Mouse (Mus musculus) lung, embryonic 16.5 days (tissue): ENCODE results near the gene Cdhr3. TPM values are rescaled to one million over a fixed set of nuclear protein-coding genes. Genes with fewer than 3 reads are reported as not detected.
A peak's percentile ranks its signal among the peaks of the same experiment; 100 is the strongest.

Source experiments
- ATAC-seq: fragments of 200-750 bp; cut with Nextera tagmentation; 2 replicates; pipeline ENCODE4 v1.8.0; 2017; ENCODE audit warnings: low read depth, mild to moderate bottlenecking, moderate library complexity
- H3K27ac ChIP-seq: fragments of 300-500 bp; sonication (generic); 2 replicates; pipeline ENCODE4 v1.5.1; 2014; ENCODE audit warnings: mild to moderate bottlenecking, control low read depth, low read length
- H3K27me3 ChIP-seq: fragments of 300-500 bp; sonication (generic); 2 replicates; pipeline ENCODE4 v1.6.1; 2014; ENCODE audit warnings: low read depth, low read length, mixed read lengths; ENCODE audit not compliant: control insufficient read depth, insufficient read depth
- H3K36me3 ChIP-seq: fragments of 300-500 bp; sonication (generic); 2 replicates; pipeline ENCODE4 v1.6.1; 2014; ENCODE audit warnings: low read length; ENCODE audit not compliant: control insufficient read depth, insufficient read depth
- H3K4me1 ChIP-seq: fragments of 300-500 bp; sonication (generic); replicated peaks from 2 replicates; pipeline ENCODE4 v1.6.1; 2014; ENCODE audit warnings: low read length, mixed read lengths; ENCODE audit not compliant: control insufficient read depth, insufficient read depth
- H3K4me2 ChIP-seq: fragments of 300-500 bp; sonication (generic); 2 replicates; pipeline ENCODE4 v1.6.1; 2014; ENCODE audit warnings: low read depth, low read length, control low read depth
- H3K4me3 ChIP-seq: fragments of 300-500 bp; sonication (generic); 2 replicates; pipeline ENCODE4 v1.5.1; 2014; ENCODE audit warnings: mild to moderate bottlenecking, low read length, control low read depth
- H3K9ac ChIP-seq: fragments of 300-500 bp; sonication (generic); 2 replicates; pipeline ENCODE4 v1.6.1; 2014; ENCODE audit warnings: low read length, control low read depth
- H3K9me3 ChIP-seq: fragments of 300-500 bp; sonication (generic); 2 replicates; pipeline ENCODE4 v1.6.1; 2016; ENCODE audit warnings: low read length; ENCODE audit not compliant: control insufficient read depth
- WGBS: fragments of 180-500 bp; shearing (Covaris S2); extraction: QIAGEN DNeasy Blood & Tissue Kit; methylation state at CpG from one replicate; pipeline ENCODE4 v1.1.7; 2014; 5-methylcytosine and 5-hydroxymethylcytosine counted together
- polyA plus RNA-seq: library from polyadenylated mRNA; unstranded; fragments of >200 nt; fragmentation: Nextera tagmentation; extraction: Ambion mirVana; gene quantifications from 2 replicates; pipeline ENCODE4 v1.2.1, GENCODE M21; 2015

Cdhr3 gene
- polyA plus RNA-seq, 1 experiment from 2014 or later: 1.2 TPM

GRCm38 (mm10) chr12:33053311-33053710 lies 39.4 kb downstream of the Cdhr3 start:
- Histone ChIP-seq H3K36me3 (no peaks in the 10 kb centered on the region), H3K4me3 (no peak overlapping the region), H3K27me3 (no peaks in the 10 kb centered on the region), H3K4me1 (peaks cover 8% of the 10 kb centered on the region), H3K4me2 (no peak overlapping the region), H3K9ac (no peak overlapping the region), H3K9me3 (no peaks in the 10 kb centered on the region), H3K27ac (no peak overlapping the region)
- no peak for ATAC-seq
- WGBS: 71% methylated on average over 9 of the region's 9 CpGs

- H3K9me3 ChIP-seq: 0 out of 2 replicates have a peak, but pooled peaks cover under 1% of the 10 kb centered on the region
- H3K4me3 ChIP-seq: no peak overlapping the region
- no peak overlapping the region for H3K4me2 ChIP-seq
- 79% methylated on average over 3 of the region's 3 CpGs for WGBS
- no peaks in the 10 kb centered on the region for H3K36me3 ChIP-seq
- peaks cover 2% of the 10 kb centered on the region; the same call in 1 of the 2 replicates for H3K4me1 ChIP-seq
- H3K9ac ChIP-seq: no peak overlapping the region
- no peak for ATAC-seq
- no peak overlapping the region for H3K27ac ChIP-seq
- no peaks in the 10 kb centered on the region for H3K27me3 ChIP-seq
Measured at GRCm38 (mm10) chr12:33048391-33048790, 44.3 kb downstream of the Cdhr3 start.

DNA sequence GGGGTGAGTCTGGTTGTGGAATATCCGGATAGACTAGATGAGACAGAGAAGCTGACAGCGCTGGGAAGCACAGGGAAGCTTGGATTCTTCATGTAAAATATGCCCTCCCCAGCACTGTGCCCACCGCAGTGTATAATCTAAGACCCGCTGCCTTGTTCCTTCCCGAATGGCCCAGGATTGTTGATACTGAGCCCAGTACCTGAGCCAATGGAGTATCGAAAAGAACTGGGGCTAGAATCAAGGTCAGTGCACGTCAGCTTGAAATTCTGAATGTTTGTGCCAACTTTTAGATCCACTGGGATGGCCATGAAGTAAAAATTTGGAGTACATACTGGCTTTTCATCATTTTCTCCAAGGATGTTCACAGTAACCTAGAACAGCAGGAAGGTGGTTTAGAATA lies 46.2 kb downstream of the Cdhr3 start:
- H3K4me2 ChIP-seq: no peak overlapping the region
- H3K4me3 ChIP-seq: no peak overlapping the region
- H3K27me3 ChIP-seq: no peaks in the 10 kb centered on the region
- 0 out of 2 replicates have a peak, but pooled peaks cover 2% of the 10 kb centered on the region for H3K9me3 ChIP-seq
- ATAC-seq: no peak
- no peak overlapping the region for H3K27ac ChIP-seq
- 83% methylated on average over 7 of the region's 7 CpGs for WGBS
- H3K36me3 ChIP-seq: no peaks in the 10 kb centered on the region
- H3K4me1 ChIP-seq: peaks cover 2% of the 10 kb centered on the region; the same call in 1 of the 2 replicates
- H3K9ac ChIP-seq: no peak overlapping the region

- Histone ChIP-seq H3K9me3 (0 out of 2 replicates have a peak, but pooled peaks cover 2% of the 10 kb centered on the region), H3K36me3 (no peaks in the 10 kb centered on the region), H3K4me1 (peaks cover 2% of the 10 kb centered on the region; the same call in 1 of the 2 replicates), H3K4me2 (peak overlapping the region; percentile 36; the same call in 1 of the 2 replicates), H3K4me3 (peak overlapping the region; percentile 14; the same call in 1 of the 2 replicates), H3K27me3 (no peaks in the 10 kb centered on the region), H3K27ac (no peak overlapping the region), H3K9ac (peak overlapping the region; percentile 41; the same call in 1 of the 2 replicates)
- peak; percentile 61 for ATAC-seq
- 43% methylated on average over 16 of the region's 16 CpGs for WGBS
Measured at GRCm38 (mm10) chr12:33045533-33046361, 46.9 kb downstream of the Cdhr3 start.

DNA sequence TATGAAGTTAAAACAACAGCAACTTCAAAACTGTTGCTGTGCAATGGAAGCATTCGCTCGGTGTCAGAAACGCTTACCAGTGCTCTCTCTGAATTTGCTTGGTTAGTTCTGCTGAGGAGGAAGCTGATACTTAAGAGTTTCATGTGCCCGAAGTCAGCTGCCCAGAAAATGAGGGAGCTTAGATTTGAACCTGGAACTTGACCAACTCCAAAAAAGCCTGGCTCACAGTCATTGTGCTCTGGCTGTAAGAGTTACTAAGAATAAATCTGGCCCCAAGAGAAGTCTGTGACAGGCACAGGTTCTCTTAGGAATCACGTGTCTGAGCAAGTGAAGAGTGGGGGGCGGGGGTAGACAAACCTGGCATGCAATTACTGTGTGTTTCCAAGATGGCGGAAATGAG lies 51.2 kb downstream of the Cdhr3 start:
- Histone ChIP-seq H3K36me3 (no peaks in the 10 kb centered on the region), H3K27me3 (no peaks in the 10 kb centered on the region), H3K4me2 (no peak overlapping the region), H3K4me1 (peaks cover 2% of the 10 kb centered on the region; the same call in 1 of the 2 replicates), H3K9me3 (0 out of 2 replicates have a peak, but pooled peaks cover 2% of the 10 kb centered on the region), H3K9ac (no peak overlapping the region), H3K4me3 (no peak overlapping the region), H3K27ac (no peak overlapping the region)
- no peak for ATAC-seq
- WGBS: 78% methylated on average over 7 of the region's 7 CpGs

DNA sequence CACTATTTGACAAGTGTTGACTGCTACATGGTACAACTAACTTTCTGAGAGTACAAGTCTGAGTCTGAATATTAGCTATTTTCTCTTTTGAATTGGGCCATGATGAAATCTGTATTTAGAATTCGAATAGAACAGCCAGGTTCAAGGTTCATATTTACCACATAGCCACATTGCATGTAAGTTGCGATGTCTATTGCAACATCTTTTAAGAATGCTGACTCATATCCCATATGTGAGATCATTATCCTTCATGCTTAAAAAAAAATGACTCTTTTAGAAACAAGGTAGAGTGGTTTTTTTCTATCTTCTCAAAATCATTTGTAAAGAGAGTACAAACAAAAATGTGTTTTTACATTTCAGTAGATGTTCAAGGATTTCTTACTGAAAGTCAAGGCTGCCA lies 51.9 kb downstream of the Cdhr3 start:
- Histone ChIP-seq H3K9ac (no peak overlapping the region), H3K4me2 (no peak overlapping the region), H3K4me3 (no peak overlapping the region), H3K4me1 (peaks cover 5% of the 10 kb centered on the region; the same call in 1 of the 2 replicates), H3K9me3 (0 out of 2 replicates have a peak, but pooled peaks cover 2% of the 10 kb centered on the region), H3K27ac (no peak overlapping the region), H3K27me3 (no peaks in the 10 kb centered on the region), H3K36me3 (no peaks in the 10 kb centered on the region)
- WGBS: 73% methylated on average over 2 of the region's 2 CpGs
- ATAC-seq: no peak

DNA sequence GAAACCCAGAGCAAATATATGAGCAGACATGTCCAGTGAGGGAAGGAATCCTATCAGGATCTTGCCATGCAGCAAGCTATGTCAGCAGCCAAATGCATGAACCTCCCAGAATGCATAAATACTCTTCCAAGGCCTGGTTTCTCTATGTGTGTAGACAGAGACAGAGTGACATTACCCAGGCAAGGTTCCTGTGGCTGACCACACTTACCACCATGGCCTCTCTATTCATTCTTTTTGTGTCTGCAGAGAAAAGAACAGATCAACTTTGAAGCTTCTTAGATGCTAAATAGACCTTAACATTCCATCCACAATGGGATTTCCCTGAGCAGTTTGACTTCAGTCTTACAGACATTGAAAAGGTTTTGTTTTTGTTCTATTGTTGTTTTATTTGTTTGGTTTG lies 54.0 kb downstream of the Cdhr3 start:
- Histone ChIP-seq H3K4me3 (no peak overlapping the region), H3K36me3 (no peaks in the 10 kb centered on the region), H3K27me3 (no peaks in the 10 kb centered on the region), H3K9ac (no peak overlapping the region), H3K4me1 (peaks cover 15% of the 10 kb centered on the region), H3K4me2 (no peak overlapping the region), H3K9me3 (0 out of 2 replicates have a peak, but pooled peaks cover 2% of the 10 kb centered on the region), H3K27ac (no peak overlapping the region)
- ATAC-seq: no peak

GRCm38 (mm10) chr12:33035719-33036521 lies 56.8 kb downstream of the Cdhr3 start:
- Histone ChIP-seq H3K9ac (no peak overlapping the region), H3K4me1 (peaks cover 18% of the 10 kb centered on the region), H3K9me3 (no peaks in the 10 kb centered on the region), H3K27ac (peak overlapping the region; percentile 43), H3K36me3 (no peaks in the 10 kb centered on the region), H3K4me2 (peak overlapping the region; percentile 37), H3K27me3 (no peaks in the 10 kb centered on the region), H3K4me3 (no peak overlapping the region)
- 15% methylated on average over 21 of the region's 21 CpGs for WGBS
- ATAC-seq: peak; percentile 68
